Mouse (Mus musculus): Measurements from ENCODE around the gene Mylk4. TPM values are rescaled to one million over a fixed set of nuclear protein-coding genes. Genes with fewer than 3 reads are reported as not detected.
A peak's percentile ranks its signal among the peaks of the same experiment; 100 is the strongest.

Gene Mylk4
- polyA plus RNA-seq, 1 experiment from 2014 or later = 0.06 TPM

DNA sequence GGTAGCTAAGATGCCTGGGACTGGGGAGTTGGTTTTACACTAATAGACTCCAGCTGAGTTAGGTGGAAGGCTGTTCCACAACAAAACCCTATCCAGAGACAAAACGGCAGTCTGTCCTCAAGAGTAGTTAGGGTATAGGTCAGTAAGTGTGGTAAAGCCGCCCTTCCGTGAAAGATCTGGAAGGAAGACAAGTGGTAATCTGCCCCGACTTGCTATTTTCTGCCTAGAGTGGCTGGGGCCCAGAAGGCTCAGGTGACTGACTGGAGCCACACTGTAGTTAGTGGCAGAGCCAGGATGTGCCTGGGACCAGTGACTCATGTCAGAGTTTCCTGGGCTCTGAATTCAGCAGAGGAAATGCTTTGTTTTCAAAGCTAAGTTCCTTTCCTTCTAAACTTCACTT lies 123.5 kb downstream of the Mylk4 start:
- Histone ChIP-seq H3K27ac (replicated peaks) (no peak overlapping the region), H3K4me3 (no peak overlapping the region), H3K27me3 (no peaks in the 10 kb centered on the region), H3K9me3 (no peaks in the 10 kb centered on the region), H3K4me1 (no peaks in the 10 kb centered on the region), H3K36me3 (no peaks in the 10 kb centered on the region), H3K9ac (replicated peaks) (no peak overlapping the region), H3K4me2 (replicated peaks) (no peak overlapping the region)
- 68% methylated on average over 4 of the region's 4 CpGs for WGBS
- ATAC-seq (replicated peaks) = no peak

DNA sequence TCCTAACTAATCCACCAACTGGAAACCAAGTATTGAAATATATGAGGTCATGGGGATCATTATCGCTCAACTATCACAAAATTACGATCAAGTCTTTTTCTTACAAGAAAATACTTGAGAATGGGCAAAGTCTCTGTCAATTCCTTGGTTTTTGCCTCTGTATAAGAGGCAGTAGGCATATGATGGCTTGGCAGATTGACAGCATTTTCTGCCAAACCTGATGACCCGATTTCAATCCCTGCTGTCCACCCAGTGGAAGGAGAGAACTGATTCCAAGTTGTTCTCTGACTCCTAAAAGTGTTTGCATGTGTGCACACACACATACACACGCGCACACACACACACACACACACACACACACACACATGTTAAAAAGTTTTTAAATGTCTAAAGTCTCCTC lies 124.5 kb downstream of the Mylk4 start:
- 86% methylated on average over 5 of the region's 5 CpGs for WGBS

DNA sequence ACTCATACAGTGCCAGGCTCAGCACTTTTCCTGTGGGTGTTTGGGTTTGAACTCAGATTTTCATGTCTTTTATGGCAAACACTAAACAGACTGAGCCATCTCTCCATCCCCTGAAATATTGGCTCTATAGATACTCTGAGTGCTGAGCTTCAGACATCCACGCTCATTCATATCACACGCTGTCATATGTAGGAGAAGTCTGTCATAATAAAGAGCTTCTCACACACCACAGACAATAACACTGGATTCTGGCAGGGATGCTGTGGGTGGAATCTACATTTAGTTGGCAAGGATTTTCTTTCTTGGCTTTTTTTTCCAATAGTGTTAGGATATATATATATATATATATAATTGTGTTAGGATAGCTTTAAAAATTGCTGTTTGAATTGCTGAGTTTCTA lies 126.2 kb downstream of the Mylk4 start:
- ATAC-seq (replicated peaks) = peak; percentile 87; the same call in 1 of the 2 replicates

More for the DNA sequence above, 124.5 kb downstream of the Mylk4 start:
- Histone ChIP-seq H3K9me3 (no peaks in the 10 kb centered on the region), H3K27ac (replicated peaks) (no peak overlapping the region), H3K4me1 (no peaks in the 10 kb centered on the region), H3K9ac (replicated peaks) (no peak overlapping the region), H3K4me2 (replicated peaks) (no peak overlapping the region), H3K4me3 (no peak overlapping the region), H3K27me3 (no peaks in the 10 kb centered on the region), H3K36me3 (no peaks in the 10 kb centered on the region)
- ATAC-seq (replicated peaks) = no peak

More for the DNA sequence above, 126.2 kb downstream of the Mylk4 start:
- Histone ChIP-seq H3K4me1 (no peaks in the 10 kb centered on the region), H3K9ac (replicated peaks) (no peak overlapping the region), H3K9me3 (no peaks in the 10 kb centered on the region), H3K27ac (replicated peaks) (no peak overlapping the region), H3K4me3 (no peak overlapping the region), H3K36me3 (no peaks in the 10 kb centered on the region), H3K27me3 (no peaks in the 10 kb centered on the region), H3K4me2 (replicated peaks) (no peak overlapping the region)
- 75% methylated on average over 2 of the region's 2 CpGs for WGBS

Other genes with a start within 250 kb of the Mylk4 start
- 37.6 and 39.3 TPM in 2 replicates for gene Wrnip1, start 18.1 kb upstream of the Mylk4 start, polyA plus RNA-seq (2015; fragmentation: Nextera tagmentation; extraction: Ambion mirVana)
- not detected in 2 replicates for gene D930007J09Rik, start 18.9 kb upstream of the Mylk4 start, polyA plus RNA-seq (2015; fragmentation: Nextera tagmentation; extraction: Ambion mirVana)
- gene Serpinb1a, start 67.2 kb upstream of the Mylk4 start, polyA plus RNA-seq (2015; fragmentation: Nextera tagmentation; extraction: Ambion mirVana) = 0.67 and 1.6 TPM in 2 replicates
- not detected in 2 replicates for gene Serpinb1c, start 114.3 kb upstream of the Mylk4 start, polyA plus RNA-seq (2015; fragmentation: Nextera tagmentation; extraction: Ambion mirVana)
- 1.1 and 1.6 TPM in 2 replicates for gene Serpinb6b, start 181.3 kb upstream of the Mylk4 start, polyA plus RNA-seq (2015; fragmentation: Nextera tagmentation; extraction: Ambion mirVana)
- 0.98 and 1.5 TPM in 2 replicates for gene Serpinb9, start 219.3 kb upstream of the Mylk4 start, polyA plus RNA-seq (2015; fragmentation: Nextera tagmentation; extraction: Ambion mirVana)
- 0.28 and 0.34 TPM in 2 replicates for gene Serpinb9b, start 243.5 kb upstream of the Mylk4 start, polyA plus RNA-seq (2015; fragmentation: Nextera tagmentation; extraction: Ambion mirVana)